Mouse (Mus musculus): ENCODE measurements around the gene Spred3.
"Not testable (repeated sequence)": the region's sequence is repeated elsewhere in the genome, so short reads cannot be mapped to it uniquely, and the experiment has no call there.

Spred3 gene

DNA sequence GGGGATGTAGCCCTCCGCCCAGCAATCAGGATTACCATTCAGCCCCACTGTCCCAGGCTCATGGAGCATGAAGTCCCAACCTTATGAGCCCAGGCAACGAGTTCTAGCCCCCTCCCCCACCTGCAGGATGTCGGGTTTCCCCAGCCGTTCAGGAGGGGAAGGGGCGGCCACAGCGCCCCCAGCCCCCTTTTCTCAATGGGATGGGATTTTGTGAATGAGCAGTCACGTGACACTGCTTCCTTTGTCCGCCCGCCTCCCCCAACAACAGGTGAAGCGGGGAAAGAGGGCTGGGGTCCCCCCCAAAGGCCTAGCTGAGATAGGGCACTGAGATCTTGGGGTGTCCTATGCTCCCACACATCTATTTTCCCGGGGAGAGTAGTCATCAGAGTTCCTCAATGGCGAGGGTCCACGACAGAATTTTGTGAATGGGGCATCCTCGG, 1.4 kb downstream of the Spred3 start:
- DNase-seq (ENCODE audit: low spot score) = no peak

DNA sequence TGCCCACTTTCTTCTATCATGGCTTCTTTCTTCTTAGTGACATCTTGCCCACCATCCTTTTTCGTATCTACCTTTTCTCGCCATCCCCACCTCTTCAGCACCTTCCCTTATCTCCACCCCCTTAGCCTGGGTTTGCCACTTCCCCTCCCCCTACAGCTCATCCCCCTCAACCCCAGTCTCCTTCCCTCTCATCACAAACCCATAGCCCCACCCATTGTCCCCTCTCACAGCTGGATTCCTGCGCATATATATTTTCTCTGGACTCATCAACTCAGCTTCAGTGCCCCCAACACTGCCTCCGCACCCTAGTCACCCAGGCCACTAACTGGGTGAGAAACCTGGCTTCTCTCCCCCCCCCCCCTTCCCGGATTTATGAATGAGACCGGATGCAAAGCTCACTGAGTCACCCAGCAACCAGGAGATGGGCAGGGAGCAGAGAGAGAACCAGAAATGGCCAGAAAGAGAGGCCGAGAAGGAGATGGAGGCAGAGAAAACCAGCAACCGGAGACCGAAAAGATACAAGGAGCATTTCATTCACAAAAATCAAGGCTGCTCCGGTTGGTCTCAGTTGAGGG, 2.0 kb downstream of the Spred3 start:
- no peak for DNase-seq (ENCODE audit: low spot score)

DNA sequence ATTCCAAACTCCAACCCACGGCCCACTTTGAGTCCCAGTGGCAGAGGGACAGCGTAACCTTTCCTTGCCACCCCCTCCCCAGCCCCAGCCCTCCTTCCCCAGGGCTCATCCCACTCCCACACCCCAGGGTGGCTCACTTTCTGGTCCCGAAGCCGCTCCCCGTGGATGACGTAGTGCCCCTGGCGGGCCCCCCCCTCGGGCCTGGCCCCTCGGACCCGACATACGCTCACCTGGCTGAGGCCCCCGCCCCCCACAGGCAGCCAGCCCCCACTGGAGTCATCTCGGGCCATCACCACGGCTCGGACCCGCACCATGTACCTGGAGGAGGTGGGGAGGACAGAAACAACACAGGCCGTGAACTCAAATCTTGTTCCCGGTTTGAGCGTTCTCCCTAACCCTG, 2.6 kb downstream of the Spred3 start:
- no peak for DNase-seq (ENCODE audit: low spot score)

DNA sequence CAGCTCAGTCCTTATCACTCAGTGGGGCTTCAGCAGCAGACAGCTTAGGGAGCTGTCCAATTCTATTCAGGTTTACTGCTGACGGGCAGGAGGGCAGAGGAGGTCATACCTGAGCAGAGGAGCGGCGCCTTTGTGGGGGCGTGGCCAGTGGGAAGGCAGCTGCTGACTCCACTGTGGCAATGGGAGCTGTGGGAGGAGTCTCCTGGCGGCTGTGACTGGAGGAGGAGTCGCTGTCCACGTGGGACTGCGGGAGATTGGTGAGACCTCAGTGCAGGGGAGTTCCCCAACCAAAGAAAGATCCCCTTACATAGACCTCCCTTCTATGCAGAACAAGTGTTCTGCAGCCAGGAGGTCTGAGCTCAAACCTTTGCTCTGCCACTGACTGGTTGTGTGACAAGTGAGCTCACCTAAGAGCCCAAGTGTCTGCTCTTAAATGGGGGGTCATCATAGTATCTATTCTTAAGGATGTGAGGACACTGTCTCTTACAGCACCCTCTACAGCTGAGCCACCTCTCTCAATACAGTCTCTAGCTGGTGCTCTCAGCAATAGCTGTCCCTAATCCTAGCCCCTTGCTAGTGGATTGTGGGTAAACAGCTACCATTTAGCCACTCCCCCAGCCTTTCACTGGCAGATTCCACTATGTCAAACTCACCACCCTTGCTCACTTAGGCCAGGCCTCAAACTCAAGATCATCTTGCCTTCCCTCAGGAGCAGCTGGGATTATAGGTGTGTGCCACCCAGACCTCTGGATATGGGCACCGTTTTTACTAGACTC, 7.3 kb downstream of the Spred3 start:
- no peak for DNase-seq (ENCODE audit: low spot score)

DNA sequence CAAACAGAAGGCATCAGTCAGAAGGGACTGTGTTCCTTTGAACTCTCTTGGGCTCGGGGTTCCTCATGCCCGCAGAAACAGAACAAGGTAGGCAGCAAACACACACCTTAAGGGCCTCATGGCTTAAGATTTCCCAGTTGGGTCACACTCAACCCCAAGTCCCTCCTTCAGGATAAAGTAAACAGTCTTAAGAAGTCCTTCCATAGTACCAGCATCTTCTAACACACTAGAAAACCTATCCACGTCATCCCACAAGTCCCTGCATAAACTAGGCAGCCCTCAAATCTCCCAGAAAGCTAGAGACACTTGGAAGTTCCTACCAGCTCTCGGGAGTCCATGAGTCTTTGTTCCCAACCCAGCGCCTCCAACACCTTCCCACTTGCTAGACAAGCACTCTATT, 7.9 kb downstream of the Spred3 start:
- DNase-seq (ENCODE audit: low spot score) = no peak

DNA sequence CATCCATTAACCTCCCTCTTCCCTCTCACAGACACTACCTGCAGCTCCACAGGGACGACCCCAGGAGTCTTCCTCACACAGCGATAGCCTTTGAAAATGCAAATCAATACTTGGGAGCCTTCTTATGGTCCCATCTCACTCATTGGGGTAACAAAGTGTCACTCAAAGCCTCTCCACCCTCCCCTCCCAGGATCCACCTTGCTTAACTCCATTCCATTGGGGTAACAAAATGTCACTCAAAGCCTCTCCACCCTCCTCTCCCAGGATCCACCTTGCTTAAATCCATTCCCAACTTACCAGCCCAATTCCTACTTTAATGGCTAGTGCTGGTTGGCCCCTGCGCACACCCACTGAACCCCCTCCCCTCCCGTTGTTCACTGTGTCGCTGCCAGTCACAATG, 11.9 kb downstream of the Spred3 start:
- DNase-seq (ENCODE audit: low spot score) = no peak

DNA sequence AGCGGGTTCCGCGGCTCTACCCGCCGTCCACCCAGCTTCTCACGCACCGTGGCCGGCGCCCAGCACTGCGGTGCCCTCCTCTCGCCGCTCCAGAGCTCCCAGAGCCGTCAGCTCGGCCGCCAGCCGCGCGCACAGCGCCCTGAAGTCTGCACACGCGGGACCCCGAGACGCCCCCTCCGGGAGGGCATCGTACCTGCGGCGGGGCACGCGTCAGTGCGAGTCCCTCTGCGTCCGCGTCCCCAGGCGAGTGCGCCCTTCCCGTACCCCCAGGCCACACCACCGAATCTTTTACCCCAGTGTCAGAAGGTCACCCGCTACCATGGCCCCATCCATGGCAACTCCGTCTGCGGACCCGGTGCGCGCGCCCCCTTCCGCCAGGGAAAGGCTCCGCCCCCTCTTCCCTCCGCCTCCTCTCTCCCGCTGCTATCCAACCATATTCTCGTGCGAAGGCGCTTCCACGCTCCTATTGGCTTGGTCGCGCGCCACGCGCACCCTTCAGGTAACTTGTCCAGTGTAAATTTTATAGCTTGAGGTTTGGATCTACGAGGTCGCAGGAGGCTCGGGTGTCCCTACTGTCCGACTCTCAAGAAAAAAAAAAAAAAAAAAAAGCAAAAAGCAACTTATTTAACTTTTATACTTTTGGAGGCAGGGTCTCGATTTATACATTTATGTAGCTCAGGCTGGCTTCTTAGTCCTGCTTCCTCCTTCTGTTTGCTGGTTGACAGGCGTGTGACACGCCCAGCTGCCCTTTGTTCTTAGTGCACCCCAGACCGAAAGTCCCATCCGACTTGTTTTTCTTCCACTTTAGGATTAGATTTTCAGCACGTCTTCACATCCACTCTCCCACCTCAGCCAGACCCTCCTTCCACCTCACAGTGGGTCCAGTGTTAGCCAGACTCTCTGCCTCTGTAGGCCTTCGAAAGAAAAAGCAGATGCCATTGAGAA, 14.1 kb downstream of the Spred3 start, which contains the start of gene Fam98c:
Fam98c (minus strand) TSS at position 397 of the 945 bp plus-strand sequence.
- peak; percentile 62 for DNase-seq (ENCODE audit: low spot score)

DNA sequence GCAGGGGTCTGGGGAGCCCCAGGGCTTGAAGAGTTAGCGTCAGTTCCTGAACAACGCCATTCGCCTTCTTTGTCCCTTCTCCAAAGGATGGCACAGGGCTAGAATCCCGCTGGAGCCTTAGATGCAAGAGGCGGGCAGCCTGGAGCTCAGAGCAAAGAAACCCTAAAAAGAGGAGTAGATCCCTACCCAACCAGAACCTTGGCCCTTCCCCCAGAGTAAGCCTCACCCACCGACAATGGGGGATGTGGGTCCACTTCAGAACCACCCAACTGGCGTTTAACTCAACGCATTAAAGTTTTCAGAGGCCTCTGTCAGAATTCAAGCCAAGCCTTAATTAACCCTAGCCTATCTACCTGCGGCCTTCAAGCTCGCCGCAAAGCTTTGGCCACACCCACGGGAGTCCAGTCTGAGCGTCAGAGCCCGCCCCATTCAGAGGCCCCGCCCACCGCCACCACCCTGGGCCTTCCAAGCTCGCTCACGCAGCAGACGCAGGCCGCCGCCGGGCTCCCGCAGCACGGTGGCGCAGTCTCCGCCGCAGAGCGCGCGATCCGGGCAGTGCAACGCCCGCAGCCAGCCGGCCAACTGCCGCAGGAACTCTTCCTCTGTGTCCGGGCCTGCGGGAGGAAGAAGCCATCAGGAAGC, 14.9 kb downstream of the Spred3 start:
- peak; percentile 40 for DNase-seq (ENCODE audit: low spot score)

DNA sequence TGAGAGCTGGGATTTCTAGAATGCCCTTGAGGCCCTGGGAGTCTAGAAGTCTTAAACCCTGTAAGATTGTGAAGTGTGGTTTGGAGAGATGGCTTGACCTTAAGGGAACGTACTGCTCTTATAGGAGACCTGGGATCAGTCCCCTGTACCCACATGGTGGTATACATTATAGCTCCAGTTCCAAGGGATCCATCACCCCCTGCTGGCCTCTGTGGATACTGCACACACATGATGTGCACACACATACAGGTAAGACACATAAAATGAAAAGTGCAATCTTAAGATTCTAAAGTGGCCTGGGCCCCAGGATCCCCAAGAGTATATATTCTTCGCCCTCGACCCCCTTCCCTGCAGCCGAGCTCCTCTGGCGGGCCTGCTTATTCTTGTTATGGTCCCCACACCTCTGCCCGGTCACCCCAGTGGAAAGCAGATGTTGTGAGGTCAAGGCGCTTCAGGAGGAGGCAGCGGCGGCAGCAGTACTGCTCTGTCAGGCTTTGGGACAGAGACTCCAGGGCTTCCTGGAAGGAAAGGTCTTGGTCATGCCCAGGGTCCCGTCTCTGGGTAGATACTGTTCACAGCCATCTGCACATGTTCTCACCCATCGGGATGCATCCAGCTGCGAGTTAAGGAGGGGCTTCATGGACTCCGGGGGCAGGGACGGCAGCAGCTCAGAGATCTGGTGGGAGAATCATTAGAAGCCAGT, 16.0 kb downstream of the Spred3 start:
- DNase-seq (ENCODE audit: low spot score) = no peak

DNA sequence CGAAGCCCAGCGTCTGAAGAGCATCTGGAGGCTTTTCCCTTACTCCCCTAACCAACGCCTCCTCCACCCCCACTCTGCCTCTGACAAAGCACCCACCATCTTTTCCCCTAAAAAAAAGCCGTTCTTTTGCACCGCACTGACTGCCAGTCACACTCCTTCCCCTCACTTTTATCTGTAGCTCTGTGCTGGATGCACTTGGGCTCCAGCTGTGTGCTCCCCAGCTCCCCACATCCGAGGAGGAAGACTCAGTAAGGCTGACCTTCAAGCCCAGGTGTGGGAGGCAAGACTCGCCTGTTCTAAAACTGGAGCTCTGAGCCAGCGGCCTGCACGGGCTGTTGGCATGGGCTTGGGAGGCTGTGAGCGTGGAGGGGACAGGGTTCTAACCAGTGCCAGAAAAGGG, 18.7 kb downstream of the Spred3 start:
- no peak for DNase-seq (ENCODE audit: low spot score)

DNA sequence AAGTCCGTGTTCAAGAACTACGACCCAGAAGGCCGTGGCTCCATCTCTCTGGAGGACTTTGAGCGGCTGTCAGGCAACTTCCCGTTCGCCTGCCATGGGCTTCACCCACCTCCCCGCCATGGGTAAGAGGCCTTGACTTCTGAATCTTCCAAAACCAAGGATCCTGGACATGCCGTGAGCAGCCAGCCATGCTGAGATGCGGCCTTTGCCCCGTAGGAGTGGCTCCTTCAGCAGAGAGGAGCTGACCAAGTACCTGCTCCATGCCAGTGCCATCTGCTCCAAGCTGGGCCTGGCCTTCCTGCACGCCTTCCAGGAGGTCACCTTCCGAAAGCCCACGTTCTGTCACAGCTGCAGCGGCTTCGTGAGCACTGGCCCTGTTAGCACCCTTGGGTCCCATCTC, 21.4 kb downstream of the Spred3 start:
- DNase-seq (ENCODE audit: low spot score) = no peak

DNA sequence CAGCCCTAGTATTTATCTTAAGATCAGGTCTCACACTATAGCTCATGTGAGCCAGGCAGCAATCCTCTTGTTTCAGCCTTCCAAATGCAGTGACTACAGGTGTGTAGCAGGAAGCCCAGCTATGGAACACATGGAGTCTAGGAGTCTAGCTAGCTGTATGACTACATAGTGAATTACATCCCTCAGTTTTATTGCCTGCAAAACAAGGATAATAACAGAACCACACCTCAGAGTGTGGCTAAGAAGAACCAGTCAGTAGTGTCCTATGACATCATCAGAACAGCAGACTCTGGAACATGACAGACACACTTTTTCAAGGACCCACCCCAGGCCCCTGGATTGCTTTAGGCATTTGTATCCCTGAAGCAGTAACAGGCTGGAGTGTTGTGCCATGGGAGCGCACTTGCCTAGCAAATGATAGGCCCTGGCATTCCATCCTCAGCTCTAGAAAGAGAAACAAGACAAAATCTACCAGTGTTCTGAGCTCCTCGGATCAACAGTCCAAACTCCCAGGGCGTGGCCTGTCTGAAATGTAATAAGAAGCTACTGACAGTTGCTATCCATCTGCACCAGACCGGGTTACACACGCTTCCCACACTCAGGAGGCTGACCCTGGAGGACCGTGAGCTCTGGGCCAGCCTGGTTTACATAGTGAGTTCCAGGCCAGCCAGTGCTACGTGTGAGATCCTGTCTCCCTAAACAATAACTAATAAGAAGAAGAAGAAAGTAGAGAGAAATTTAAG, 23.4 kb downstream of the Spred3 start:
- no peak for DNase-seq (ENCODE audit: low spot score)

DNA sequence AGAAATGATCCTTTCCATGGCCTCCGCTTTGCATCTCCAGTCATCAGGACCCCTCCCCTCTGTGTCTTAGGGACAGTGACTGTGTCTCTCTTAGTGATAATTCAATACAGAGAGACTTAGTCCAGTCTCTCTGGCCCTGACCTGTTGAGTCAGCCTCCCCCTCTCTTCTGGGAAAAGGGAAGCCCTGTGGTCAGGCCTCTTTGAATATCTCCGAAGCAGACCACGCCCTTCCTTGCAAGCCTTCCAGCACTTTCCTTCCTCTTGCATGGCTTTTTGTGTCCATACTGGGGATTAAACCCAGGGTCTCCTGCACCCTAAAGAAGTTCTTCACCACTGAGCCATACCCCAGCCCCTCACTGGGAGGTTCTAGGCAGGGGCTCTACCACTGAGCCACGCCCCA, 26.2 kb downstream of the Spred3 start:
- DNase-seq (ENCODE audit: low spot score) = no peak

DNA sequence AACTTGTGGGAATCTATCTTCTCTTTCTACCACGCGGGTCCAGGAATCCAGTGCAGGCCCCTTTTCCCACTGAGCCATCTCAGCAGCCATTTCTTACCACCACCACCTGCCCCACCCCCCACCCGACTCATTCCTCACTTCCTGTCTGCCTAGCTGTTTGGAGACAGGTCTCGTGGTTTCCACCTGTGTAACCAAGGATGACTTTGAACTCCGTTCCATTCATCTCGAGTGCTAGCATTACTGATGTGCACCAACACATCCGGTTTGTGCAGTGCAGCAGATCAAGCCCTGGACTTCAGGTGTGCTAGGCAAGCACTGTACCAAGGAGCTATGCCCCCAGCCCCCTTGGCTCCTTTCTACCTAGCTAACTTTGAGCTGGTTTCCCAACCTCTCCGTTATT, 28.8 kb downstream of the Spred3 start:
- DNase-seq (ENCODE audit: low spot score) = no peak

DNA sequence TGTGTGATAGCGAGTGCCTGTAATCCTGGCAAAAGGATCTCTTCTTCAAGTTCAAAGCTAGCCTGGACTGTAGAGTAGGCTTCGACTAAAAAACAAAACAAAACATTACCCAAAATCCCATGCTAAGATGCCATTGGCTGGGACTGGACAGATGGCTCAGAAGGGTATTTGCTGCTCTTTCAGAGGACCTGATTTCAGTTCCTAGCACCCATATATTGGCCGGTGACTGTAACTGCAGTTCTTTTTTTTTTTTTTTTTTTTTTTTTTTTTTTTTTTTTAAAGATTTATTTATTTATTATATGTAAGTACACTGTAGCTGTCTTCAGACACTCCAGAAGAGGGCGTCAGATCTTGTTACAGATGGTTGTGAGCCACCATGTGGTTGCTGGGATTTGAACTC, 31.0 kb downstream of the Spred3 start:
- not testable (repeated sequence) for DNase-seq (ENCODE audit: low spot score)

DNA sequence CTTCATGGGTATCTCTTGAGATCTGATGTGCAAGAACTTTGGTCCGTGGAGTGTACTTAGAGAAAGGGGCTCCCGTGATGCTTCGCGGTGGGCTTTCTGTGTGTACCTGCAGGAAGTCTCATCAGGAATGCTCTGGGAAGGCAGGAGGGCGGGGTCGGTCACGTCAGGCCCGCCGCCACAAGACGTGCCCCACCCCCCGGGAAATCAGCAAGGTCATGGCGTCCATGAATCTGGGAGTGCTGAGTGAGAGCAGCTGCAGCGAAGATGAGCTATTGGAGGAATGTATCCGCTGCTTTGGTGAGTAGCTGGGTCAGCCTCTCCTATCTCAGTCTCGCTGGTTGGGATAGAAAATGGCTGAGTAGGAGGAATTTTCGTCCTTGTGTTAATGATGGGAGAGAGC, 32.8 kb downstream of the Spred3 start:
- DNase-seq (ENCODE audit: low spot score) = no peak

DNA sequence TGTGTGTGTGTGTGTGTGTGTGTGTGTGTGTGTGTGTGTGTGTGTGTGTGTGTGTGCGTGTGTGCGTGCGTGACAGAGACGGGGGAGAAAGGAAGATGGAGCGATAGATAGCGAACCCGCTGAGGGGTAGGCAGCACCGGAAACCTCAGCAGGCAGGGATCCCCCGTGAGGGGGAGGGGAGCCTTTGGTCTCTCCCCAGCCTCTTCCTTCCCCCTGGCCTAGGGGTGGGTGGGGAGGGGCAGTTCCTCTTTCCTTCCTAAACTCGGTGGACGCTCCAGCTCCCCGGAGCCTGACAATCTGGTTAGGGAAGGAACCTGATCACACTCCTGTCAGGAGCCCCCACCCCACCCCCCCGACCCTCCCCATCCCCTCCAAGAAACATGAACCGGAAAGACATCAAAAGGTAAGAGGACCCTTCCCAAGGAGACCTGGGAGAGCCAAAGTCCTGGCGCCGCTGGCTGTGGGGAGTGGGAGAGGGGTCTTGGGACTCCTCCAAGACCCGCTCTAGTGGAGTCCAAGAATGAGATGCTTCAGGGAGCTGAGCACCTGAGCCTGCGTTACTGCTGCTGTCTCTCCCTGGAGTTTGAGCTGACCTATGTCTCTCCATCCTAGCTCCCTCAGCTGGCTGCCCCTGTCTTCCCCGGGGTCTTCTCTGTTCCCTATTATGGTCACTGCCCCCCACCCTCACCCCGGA, 35.4 kb downstream of the Spred3 start, which contains the start of gene Rasgrp4:
Rasgrp4 (plus strand) TSS at position 159 of the 694 bp plus-strand sequence.
- no peak for DNase-seq (ENCODE audit: low spot score)

DNA sequence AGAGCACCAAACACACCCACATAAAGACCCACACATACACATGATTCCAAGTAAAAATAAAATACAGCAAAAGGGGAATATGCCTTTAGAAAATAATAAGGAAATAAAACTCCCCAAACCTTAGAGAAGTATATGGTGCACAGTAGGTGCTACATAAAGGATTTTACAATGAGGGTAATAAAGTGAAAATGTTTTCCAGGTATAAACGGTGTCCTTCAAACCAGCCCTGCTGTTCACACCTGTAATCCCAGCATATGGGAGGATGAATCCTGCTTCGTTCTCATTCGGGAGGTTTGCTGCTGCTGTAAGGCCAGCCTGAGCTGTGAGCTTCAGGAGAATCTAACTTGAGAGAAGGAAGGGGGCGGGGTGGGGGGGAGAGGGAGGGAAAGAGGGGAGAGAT, 36.0 kb downstream of the Spred3 start:
- DNase-seq (ENCODE audit: low spot score) = no peak

DNA sequence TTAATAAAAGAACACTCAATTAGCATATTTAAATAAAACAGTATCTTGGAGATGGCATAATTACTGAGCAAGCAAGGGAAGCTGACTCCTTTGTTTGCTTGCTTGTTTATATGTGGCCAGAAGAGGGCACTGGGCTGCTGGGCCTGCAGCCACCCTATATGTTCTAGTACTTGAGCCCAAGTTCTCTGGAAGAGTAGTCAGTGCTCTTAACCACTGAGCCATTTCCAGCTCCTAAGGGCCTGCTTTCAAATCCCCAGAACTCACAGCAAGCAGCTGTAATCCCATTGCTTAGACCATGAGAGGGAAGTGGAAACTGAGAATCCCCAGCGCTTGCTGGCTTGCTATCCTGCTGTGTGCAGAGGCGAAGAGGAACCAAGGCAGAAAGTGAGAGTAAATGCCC, 41.5 kb downstream of the Spred3 start:
- no peak for DNase-seq (ENCODE audit: low spot score)
